Mouse (Mus musculus) liver, embryonic 13.5 days (tissue): Measurements from ENCODE around the gene Cers3. TPM values are rescaled to one million over a fixed set of nuclear protein-coding genes. Genes with fewer than 3 reads are reported as not detected.

ENCODE experiments used
- ATAC-seq: fragments of 200-750 bp; cut with Nextera tagmentation; 2 replicates; pipeline ENCODE4 v1.8.0; 2017; ENCODE audit warnings: low read depth, mild to moderate bottlenecking, moderate number of reproducible peaks, moderate library complexity
- DNase-seq: peaks from one replicate; pipeline ENCODE4 v3.0.0; 2022
- H3K27ac ChIP-seq: fragments of 300-500 bp; sonication (generic); 2 replicates; pipeline ENCODE4 v1.5.1; 2015; ENCODE audit warnings: moderate library complexity, mild to moderate bottlenecking, inconsistent platforms
- H3K27me3 ChIP-seq: fragments of 300-500 bp; sonication (generic); 2 replicates; pipeline ENCODE4 v1.6.1; 2015; ENCODE audit warnings: mild to moderate bottlenecking, inconsistent platforms
- H3K36me3 ChIP-seq: fragments of 300-500 bp; sonication (generic); 2 replicates; pipeline ENCODE4 v1.6.1; 2015; ENCODE audit warnings: mild to moderate bottlenecking, inconsistent platforms
- H3K4me1 ChIP-seq: fragments of 300-500 bp; sonication (generic); replicated peaks from 2 replicates; pipeline ENCODE4 v1.6.1; 2015; ENCODE audit warnings: inconsistent platforms
- H3K4me2 ChIP-seq: fragments of 300-500 bp; sonication (generic); 2 replicates; pipeline ENCODE4 v1.6.1; 2015; ENCODE audit warnings: inconsistent platforms, mild to moderate bottlenecking, moderate library complexity
- H3K4me3 ChIP-seq: fragments of 300-500 bp; sonication (generic); replicated peaks from 2 replicates; pipeline ENCODE4 v1.5.1; 2015; ENCODE audit warnings: mild to moderate bottlenecking, inconsistent platforms
- H3K9ac ChIP-seq: fragments of 300-500 bp; sonication (generic); 2 replicates; pipeline ENCODE4 v1.6.1; 2015; ENCODE audit warnings: mild to moderate bottlenecking, inconsistent platforms
- H3K9me3 ChIP-seq: fragments of 300-500 bp; sonication (generic); replicated peaks from 2 replicates; pipeline ENCODE4 v1.6.1; 2016; ENCODE audit warnings: inconsistent platforms
- WGBS: fragments of 180-500 bp; shearing (Covaris S2); methylation state at CpG from one replicate; pipeline ENCODE4 v1.1.7; 2015; ENCODE audit not compliant: insufficient replicate concordance; 5-methylcytosine and 5-hydroxymethylcytosine counted together
- polyA plus RNA-seq: library from polyadenylated mRNA; unstranded; fragments of >200 nt; fragmentation: Nextera tagmentation; extraction: Ambion mirVana; gene quantifications from 2 replicates; pipeline ENCODE4 v1.2.1, GENCODE M21; 2015

The Cers3 gene
- polyA plus RNA-seq, 1 experiment from 2014 or later: 0.09 TPM

DNA sequence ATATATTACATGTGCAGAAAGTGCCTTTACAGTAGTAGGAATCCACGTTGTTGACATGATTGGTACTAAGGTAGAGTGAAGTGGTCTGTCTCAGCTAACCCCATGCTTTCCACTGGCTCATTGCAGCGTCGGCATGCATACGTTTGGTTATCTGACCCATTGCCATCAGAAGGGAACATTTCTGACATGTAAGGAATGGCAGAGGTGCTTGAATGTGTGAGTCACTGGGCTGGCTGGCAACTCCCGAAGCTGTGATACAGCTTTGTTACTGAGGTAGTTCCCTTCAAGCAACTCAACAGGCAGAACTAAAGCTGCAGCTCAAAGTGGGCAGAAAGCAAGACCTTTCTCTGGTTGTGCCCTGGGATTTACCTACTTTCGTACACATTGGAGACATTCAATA is 8.3 kb upstream of the Cers3 start:
- 69% methylated on average over 6 of the region's 6 CpGs for WGBS
- Histone ChIP-seq H3K4me3 (no peak overlapping the region), H3K4me2 (no peak overlapping the region), H3K27me3 (no peaks in the 10 kb centered on the region), H3K4me1 (no peaks in the 10 kb centered on the region), H3K27ac (no peak overlapping the region), H3K36me3 (no peaks in the 10 kb centered on the region), H3K9ac (no peak overlapping the region), H3K9me3 (no peaks in the 10 kb centered on the region)
- no peak for ATAC-seq
- no peak for DNase-seq

DNA sequence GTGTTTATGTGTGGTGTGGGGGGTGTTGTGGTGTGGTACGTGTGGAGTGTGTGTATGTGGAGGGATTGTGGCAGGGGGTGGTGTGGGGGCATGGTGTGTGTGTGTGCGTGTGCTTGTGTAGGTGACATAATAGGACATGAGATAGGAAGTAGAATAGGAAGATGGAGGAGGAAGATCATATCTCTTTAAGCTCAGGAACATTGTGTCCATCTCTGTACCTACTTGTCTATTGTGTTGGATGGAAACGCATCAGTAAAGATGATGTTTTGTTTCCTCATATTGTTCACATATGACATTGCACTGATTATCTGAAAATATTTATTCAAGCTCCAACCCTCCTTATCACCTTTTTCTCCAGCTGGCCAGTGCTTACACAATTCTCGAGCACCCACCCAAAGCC is 5.9 kb upstream of the Cers3 start:
- H3K4me1 ChIP-seq: no peaks in the 10 kb centered on the region
- H3K4me3 ChIP-seq: no peak overlapping the region
- H3K27ac ChIP-seq: no peak overlapping the region
- no peak overlapping the region for H3K9ac ChIP-seq
- H3K36me3 ChIP-seq: no peaks in the 10 kb centered on the region
- no peak for DNase-seq
- H3K4me2 ChIP-seq: no peak overlapping the region
- no peaks in the 10 kb centered on the region for H3K27me3 ChIP-seq
- 62% methylated on average over 4 of the region's 4 CpGs for WGBS
- ATAC-seq: no peak
- H3K9me3 ChIP-seq: no peaks in the 10 kb centered on the region

DNA sequence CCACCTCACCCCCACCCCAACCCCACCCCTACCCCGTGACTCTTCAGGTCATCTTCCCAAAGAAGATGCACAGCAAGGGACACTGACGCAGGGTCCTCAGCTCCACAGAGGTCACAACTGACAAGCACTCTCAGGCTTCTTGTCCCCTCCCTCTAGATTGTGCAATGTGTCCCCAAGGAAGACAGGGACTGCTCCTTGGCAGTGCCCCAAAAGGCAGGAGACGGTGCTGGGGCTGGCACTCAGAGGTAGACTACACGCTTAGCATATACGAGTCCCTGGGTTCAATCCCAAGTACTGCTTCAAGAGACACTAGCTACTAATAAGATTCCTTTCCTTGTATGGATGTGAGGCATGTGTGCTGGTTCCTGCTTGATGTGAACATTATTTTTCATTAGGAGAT is 2.3 kb upstream of the Cers3 start:
- Histone ChIP-seq H3K9me3 (no peaks in the 10 kb centered on the region), H3K4me2 (no peak overlapping the region), H3K27ac (no peak overlapping the region), H3K27me3 (no peaks in the 10 kb centered on the region), H3K4me3 (no peak overlapping the region), H3K36me3 (no peaks in the 10 kb centered on the region), H3K9ac (no peak overlapping the region), H3K4me1 (no peaks in the 10 kb centered on the region)
- DNase-seq: no peak
- no peak for ATAC-seq
- 75% methylated on average over 5 of the region's 5 CpGs for WGBS

DNA sequence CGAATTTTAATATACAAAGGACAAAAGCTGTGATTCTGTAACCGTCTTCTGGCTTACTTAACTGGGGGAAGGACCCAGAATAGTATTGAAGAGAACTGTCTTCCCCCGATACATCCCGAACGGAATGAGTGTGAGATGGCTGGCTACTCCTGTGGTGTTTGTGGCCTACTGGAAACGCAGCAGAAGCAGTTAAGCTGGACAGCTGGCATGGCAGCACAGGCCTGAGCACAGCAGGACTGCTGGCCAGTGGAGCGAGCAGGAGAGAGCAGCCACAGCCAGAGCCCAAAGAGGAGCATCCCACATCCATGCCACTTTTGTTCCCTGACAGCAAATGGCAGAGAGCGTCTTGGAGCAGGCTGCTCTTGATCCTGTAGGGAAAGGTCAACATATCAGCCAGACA is 1.9 kb upstream of the Cers3 start:
- no peaks in the 10 kb centered on the region for H3K27me3 ChIP-seq
- H3K4me3 ChIP-seq: no peak overlapping the region
- no peaks in the 10 kb centered on the region for H3K36me3 ChIP-seq
- DNase-seq (no peak), ATAC-seq (no peak)
- WGBS: 69% methylated on average over 8 of the region's 8 CpGs
- H3K27ac ChIP-seq: no peak overlapping the region
- no peaks in the 10 kb centered on the region for H3K4me1 ChIP-seq
- no peak overlapping the region for H3K9ac ChIP-seq
- H3K9me3 ChIP-seq: no peaks in the 10 kb centered on the region
- no peak overlapping the region for H3K4me2 ChIP-seq

DNA sequence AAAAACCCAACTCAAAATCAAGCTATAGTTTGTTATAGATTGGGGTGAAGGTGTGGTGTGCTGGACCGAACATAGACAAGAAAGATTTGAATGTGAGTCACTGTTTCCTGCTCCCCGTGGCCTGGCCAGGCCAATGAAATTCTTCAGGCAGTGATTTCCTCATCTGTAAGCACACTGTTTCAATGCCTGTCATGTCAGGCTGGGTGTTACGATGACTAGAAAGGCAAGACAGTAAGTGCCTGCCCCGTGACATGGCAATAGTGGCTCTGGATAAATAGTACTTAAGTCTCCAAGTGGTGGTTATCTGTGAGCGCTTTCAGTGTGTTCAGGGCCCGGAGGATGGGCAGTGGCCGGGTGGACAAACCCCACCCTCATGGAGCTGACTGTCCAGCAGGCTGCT is 3.7 kb downstream of the Cers3 start:
- no peak overlapping the region for H3K9ac ChIP-seq
- H3K9me3 ChIP-seq: no peaks in the 10 kb centered on the region
- ATAC-seq: no peak
- DNase-seq: no peak
- no peaks in the 10 kb centered on the region for H3K27me3 ChIP-seq
- WGBS: 57% methylated on average over 7 of the region's 7 CpGs
- H3K4me2 ChIP-seq: no peak overlapping the region
- no peaks in the 10 kb centered on the region for H3K4me1 ChIP-seq
- no peak overlapping the region for H3K27ac ChIP-seq
- no peaks in the 10 kb centered on the region for H3K36me3 ChIP-seq
- no peak overlapping the region for H3K4me3 ChIP-seq

DNA sequence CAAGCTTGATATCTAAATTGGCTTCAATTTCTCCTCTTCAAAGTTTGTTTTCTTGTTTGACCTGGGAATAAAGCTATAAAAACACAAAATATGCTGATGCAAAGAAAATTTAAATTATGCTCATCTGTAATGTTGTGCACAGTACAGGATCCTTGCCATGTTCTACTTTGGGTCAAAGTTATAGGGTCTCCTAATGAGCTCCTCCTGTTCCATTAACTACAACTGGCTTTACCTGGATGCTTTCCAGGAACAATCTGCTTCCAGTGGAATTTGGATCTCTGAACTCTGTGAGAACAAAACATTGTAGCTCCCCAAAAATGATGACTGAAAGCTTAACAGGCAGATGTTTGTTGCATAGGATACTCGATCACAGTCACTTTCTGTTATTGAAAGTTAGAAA is 6.7 kb downstream of the Cers3 start:
- H3K9me3 ChIP-seq: no peaks in the 10 kb centered on the region
- H3K27ac ChIP-seq: no peak overlapping the region
- ATAC-seq: no peak
- H3K9ac ChIP-seq: no peak overlapping the region
- DNase-seq: no peak
- H3K4me2 ChIP-seq: no peak overlapping the region
- H3K4me1 ChIP-seq: no peaks in the 10 kb centered on the region
- no peaks in the 10 kb centered on the region for H3K36me3 ChIP-seq
- whole genome bisulfite sequencing: 71% methylated on average over 1 of the region's 1 CpGs
- no peaks in the 10 kb centered on the region for H3K27me3 ChIP-seq
- no peak overlapping the region for H3K4me3 ChIP-seq

DNA sequence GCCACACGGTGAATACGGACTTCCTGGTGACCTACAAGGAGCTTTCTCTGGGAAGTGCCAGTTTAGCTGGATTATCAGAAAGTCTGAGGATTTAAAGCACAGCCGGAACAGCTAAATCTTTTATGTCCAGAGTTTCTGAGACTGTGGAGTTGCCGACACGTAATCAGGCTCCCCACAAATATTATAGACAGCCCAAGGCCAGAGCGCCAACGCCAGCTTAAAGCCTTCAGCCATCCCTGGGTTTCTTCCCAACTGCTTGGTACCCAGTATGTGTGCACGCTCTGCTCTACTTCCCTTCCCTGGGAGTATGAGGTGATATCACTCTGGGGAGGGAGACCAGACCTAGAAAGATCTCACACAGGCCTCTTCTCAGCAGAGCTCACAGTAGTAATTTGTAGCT is 10.5 kb downstream of the Cers3 start:
- no peaks in the 10 kb centered on the region for H3K36me3 ChIP-seq
- WGBS: 75% methylated on average over 8 of the region's 8 CpGs
- no peaks in the 10 kb centered on the region for H3K4me1 ChIP-seq
- ATAC-seq (no peak), DNase-seq (no peak)
- H3K27me3 ChIP-seq: no peaks in the 10 kb centered on the region
- H3K9ac ChIP-seq: no peak overlapping the region
- H3K4me3 ChIP-seq: no peak overlapping the region
- H3K27ac ChIP-seq: no peak overlapping the region
- H3K9me3 ChIP-seq: no peaks in the 10 kb centered on the region
- H3K4me2 ChIP-seq: no peak overlapping the region

DNA sequence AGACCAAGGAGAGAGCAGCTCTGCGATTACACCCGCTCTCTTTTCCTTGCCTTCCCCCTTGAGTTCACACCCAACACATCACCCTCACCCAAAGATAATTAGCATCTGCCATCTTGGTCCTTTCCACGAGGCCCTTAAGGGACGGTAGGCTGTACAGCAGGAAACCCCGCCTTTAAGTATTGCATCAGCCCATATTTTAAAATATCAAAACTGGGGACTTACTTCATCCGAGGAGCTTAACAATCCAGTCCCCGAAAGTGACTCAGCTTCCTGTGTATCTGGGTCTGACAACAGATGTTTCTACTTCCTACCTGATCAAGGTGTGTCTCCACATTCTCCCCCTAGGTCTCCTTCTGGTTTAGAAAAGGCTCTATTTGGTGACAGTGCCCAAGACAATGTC is 12.3 kb downstream of the Cers3 start:
- H3K4me1 ChIP-seq: no peaks in the 10 kb centered on the region
- H3K4me3 ChIP-seq: no peak overlapping the region
- DNase-seq (no peak), ATAC-seq (no peak)
- H3K9me3 ChIP-seq: no peaks in the 10 kb centered on the region
- H3K9ac ChIP-seq: no peak overlapping the region
- no peak overlapping the region for H3K4me2 ChIP-seq
- H3K27me3 ChIP-seq: no peaks in the 10 kb centered on the region
- no peaks in the 10 kb centered on the region for H3K36me3 ChIP-seq
- WGBS: 50% methylated on average over 7 of the region's 7 CpGs
- H3K27ac ChIP-seq: no peak overlapping the region

DNA sequence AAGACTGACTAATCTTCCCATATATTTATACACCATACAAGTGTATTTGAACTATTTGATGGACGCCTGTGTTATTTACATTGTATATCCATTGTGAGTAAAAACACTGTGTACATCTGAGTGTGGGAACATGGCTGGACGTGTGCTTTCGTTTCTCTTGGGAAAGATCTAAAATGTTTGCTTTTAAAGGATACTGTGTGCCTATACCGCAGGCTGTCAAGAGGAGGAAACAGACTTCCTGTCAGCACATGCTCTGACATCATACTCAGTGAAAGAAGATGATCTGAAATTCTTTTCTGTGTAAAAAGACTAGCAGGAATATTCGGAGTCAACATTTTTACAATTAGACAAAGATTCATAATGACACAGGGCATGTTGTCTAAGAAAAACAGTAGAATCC is 26.6 kb downstream of the Cers3 start:
- no peaks in the 10 kb centered on the region for H3K27me3 ChIP-seq
- 18% methylated on average over 5 of the region's 5 CpGs for WGBS
- ATAC-seq: no peak
- H3K9me3 ChIP-seq: no peaks in the 10 kb centered on the region
- no peak overlapping the region for H3K4me2 ChIP-seq
- no peak overlapping the region for H3K9ac ChIP-seq
- no peak for DNase-seq
- H3K27ac ChIP-seq: no peak overlapping the region
- no peak overlapping the region for H3K4me3 ChIP-seq
- H3K36me3 ChIP-seq: no peaks in the 10 kb centered on the region
- H3K4me1 ChIP-seq: no peaks in the 10 kb centered on the region

DNA sequence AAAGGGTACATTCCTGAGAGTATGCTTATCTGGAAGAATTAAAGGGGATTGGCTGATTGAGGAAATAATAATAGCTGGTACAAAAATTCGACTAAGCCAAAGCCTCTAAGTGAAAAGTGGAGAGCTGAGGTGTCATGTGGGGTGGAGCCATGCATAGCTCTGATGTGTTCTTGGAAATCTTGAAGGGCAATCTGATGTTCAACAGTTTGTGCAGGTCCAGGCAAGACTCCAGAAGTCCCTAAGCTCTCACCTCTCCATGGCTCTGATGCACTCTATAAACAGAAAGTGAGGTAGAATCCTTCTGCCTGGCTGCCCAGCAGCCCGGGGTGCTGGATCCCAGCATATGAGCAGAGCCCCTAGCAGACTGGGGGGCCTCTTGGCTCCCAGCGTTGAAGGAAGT is 27.4 kb downstream of the Cers3 start:
- Histone ChIP-seq H3K36me3 (no peaks in the 10 kb centered on the region), H3K4me1 (no peaks in the 10 kb centered on the region), H3K9me3 (no peaks in the 10 kb centered on the region), H3K4me3 (no peak overlapping the region), H3K27me3 (no peaks in the 10 kb centered on the region), H3K27ac (no peak overlapping the region), H3K4me2 (no peak overlapping the region), H3K9ac (no peak overlapping the region)
- WGBS: 47% methylated on average over 3 of the region's 3 CpGs
- DNase-seq (no peak), ATAC-seq (no peak)

DNA sequence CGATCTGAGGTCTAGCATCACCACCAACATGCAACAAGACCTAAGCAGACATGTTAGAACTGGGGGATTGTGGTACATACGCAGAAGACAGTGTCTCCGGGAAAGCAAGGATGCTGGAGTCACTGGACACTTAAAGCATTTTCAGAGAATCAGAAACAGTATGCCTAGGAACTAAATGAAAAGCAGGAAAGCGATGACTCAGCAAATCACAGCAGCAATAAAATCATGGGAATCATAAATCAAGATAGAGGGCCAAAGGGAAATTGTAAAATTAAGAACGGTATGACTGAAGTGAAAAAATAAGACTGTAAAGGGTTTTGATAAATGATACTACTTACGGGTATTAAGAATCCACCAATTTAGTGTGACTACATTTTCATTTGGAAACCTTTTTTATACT is 27.9 kb downstream of the Cers3 start:
- WGBS: 66% methylated on average over 6 of the region's 6 CpGs
- Histone ChIP-seq H3K9me3 (no peaks in the 10 kb centered on the region), H3K27ac (no peak overlapping the region), H3K4me1 (no peaks in the 10 kb centered on the region), H3K4me2 (no peak overlapping the region), H3K4me3 (no peak overlapping the region), H3K27me3 (no peaks in the 10 kb centered on the region), H3K36me3 (no peaks in the 10 kb centered on the region), H3K9ac (no peak overlapping the region)
- DNase-seq: no peak
- ATAC-seq: no peak

DNA sequence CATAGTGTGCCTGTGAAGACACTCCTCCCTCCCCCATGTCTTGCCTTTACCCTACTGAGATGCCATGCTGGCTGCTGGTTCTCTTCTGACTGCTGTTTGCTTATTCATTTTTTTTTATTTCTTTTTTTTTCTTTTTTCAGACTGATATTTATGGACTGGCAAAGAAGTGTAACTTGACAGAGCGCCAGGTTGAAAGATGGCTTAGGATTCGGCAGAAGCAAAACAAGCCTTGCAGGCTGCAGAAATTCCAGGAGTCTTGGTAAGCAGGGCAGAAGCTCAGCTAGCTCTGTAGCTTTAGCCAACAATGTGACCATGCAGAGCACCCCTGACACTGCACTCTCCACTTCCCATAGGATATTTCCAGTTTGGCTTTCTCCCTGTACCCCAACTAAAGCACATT is 36.1 kb downstream of the Cers3 start:
- Histone ChIP-seq H3K36me3 (no peaks in the 10 kb centered on the region), H3K4me3 (no peak overlapping the region), H3K27ac (no peak overlapping the region), H3K9ac (no peak overlapping the region), H3K4me1 (peaks cover 4% of the 10 kb centered on the region; the same call in 1 of the 2 replicates), H3K9me3 (no peaks in the 10 kb centered on the region), H3K27me3 (no peaks in the 10 kb centered on the region), H3K4me2 (no peak overlapping the region)
- DNase-seq (no peak), ATAC-seq (no peak)
- WGBS: 55% methylated on average over 2 of the region's 2 CpGs
